In genomic region chr10:88815256-88815655, GRCm38 (mm10) we compare ENCODE assay signal across 27 mouse cellular contexts.
"Had no signal": no experiment of that assay in that cellular context is flagged by ENCODE, and none has a peak within 500 bp of the region (broad histone marks: within the 10 kb centered on the region; RNA-seq: fewer than 3 reads in every experiment).

No protein-coding gene starts in this region.

- H3K27me3 ChIP-seq: limb, embryonic 12.5 days; limb, embryonic 13.5 days; limb, embryonic 15.5 days; liver, embryonic 12.5 days; liver, embryonic 13.5 days; liver, embryonic 15.5 days; lung, embryonic 15.5 days; megakaryocyte, embryonic 14.5 days; midbrain, embryonic 12.5 days; midbrain, embryonic 13.5 days; midbrain, embryonic 15.5 days had no signal

- H3K4me3 ChIP-seq: limb, embryonic 10.5 days; limb, embryonic 12.5 days; limb, embryonic 13.5 days; limb, embryonic 15.5 days; liver, embryonic 12.5 days; liver, embryonic 13.5 days; liver, embryonic 15.5 days; lung, embryonic 15.5 days; megakaryocyte, embryonic 14.5 days; midbrain, embryonic 10.5 days; midbrain, embryonic 12.5 days; midbrain, embryonic 13.5 days; midbrain, embryonic 15.5 days; myocyte had no signal

- H3K4me1 ChIP-seq: limb, embryonic 10.5 days; limb, embryonic 12.5 days; limb, embryonic 13.5 days; limb, embryonic 15.5 days; liver, embryonic 12.5 days; liver, embryonic 13.5 days; liver, embryonic 15.5 days; lung, embryonic 15.5 days; megakaryocyte, embryonic 14.5 days; midbrain, embryonic 10.5 days; midbrain, embryonic 12.5 days; midbrain, embryonic 13.5 days; midbrain, embryonic 15.5 days had no signal

- DNase-seq: left cerebral cortex, postnatal 4 days; liver; liver, embryonic 13.5 days; liver, postnatal 0 days; lung, adult 18-20 months; lung, adult 2 months; lung, embryonic 14.5 days; lung, postnatal 10 days; lung, postnatal 14 days; lung, postnatal 36 days; lung, postnatal 4 days; midbrain, embryonic 14.5 days had no signal

- H3K27ac ChIP-seq: limb, embryonic 10.5 days; limb, embryonic 12.5 days; limb, embryonic 13.5 days; limb, embryonic 15.5 days; liver, embryonic 12.5 days; liver, embryonic 13.5 days; liver, embryonic 14.5 days; liver, embryonic 15.5 days; lung, embryonic 15.5 days; macrophage; midbrain, embryonic 10.5 days; midbrain, embryonic 12.5 days; midbrain, embryonic 13.5 days; midbrain, embryonic 15.5 days had no signal
